Mouse (Mus musculus) forelimb bud, embryonic 11.5 days (tissue): ENCODE data around the gene Amn1.

Experiments
- DNase-seq: peaks from one replicate; pipeline ENCODE4 v3.0.0-alpha.2; 2012; ENCODE audit warnings: low read depth, low spot score

Amn1 gene

DNA sequence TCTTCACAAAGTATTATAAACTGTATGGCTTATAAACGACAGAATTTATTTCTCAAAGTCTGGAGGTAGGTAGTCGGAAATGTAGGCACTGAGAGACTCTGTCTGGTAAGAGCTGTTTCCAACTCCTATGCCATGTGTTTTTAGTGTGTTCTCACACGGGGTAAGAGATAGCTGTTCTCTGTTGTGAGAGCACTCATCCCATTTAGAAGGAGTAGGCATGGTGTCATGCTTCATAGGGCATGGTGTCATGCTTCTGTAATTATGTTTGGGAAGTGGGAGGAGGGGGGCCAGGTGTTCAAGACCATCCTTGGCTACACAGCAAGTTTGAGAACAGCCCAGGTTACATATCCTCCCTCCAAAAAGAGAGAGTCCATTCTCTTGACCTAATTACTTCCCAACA is 80.9 kb downstream of the Amn1 start:
- no peak for DNase-seq
